Mouse (Mus musculus): Measurements from ENCODE around the gene Farsb. TPM values are rescaled to one million over a fixed set of nuclear protein-coding genes. Genes with fewer than 3 reads are reported as not detected.
A peak's percentile ranks its signal among the peaks of the same experiment; 100 is the strongest.

Gene Farsb
- polyA plus RNA-seq, 1 experiment from 2014 or later: 123 TPM

- Histone ChIP-seq H3K4me1 (peaks cover 27% of the 10 kb centered on the region), H3K9ac (no peak overlapping the region), H3K4me2 (replicated peaks) (no peak overlapping the region), H3K9me3 (replicated peaks) (no peaks in the 10 kb centered on the region), H3K27ac (replicated peaks) (peak overlapping the region; percentile 24; the same call in 1 of the 2 replicates), H3K4me3 (replicated peaks) (no peak overlapping the region), H3K36me3 (peaks cover 18% of the 10 kb centered on the region), H3K27me3 (no peaks in the 10 kb centered on the region)
- no peak for ATAC-seq (ENCODE audit: insufficient number of reproducible peaks, low FRiP score, low TSS enrichment, low read depth)
- WGBS: 34% methylated on average over 2 of the region's 2 CpGs
Observed at GRCm38 (mm10) chr1:78484361-78484760, 4.3 kb downstream of the Farsb start.

GRCm38 (mm10) chr1:78483430-78483829 lies 5.3 kb downstream of the Farsb start:
- Histone ChIP-seq H3K4me2 (replicated peaks) (no peak overlapping the region), H3K9me3 (replicated peaks) (no peaks in the 10 kb centered on the region), H3K4me1 (peaks cover 26% of the 10 kb centered on the region), H3K27me3 (no peaks in the 10 kb centered on the region), H3K36me3 (peaks cover 23% of the 10 kb centered on the region), H3K9ac (no peak overlapping the region), H3K27ac (replicated peaks) (no peak overlapping the region), H3K4me3 (replicated peaks) (no peak overlapping the region)
- 76% methylated on average over 3 of the region's 3 CpGs for WGBS
- no peak for ATAC-seq (ENCODE audit: insufficient number of reproducible peaks, low FRiP score, low TSS enrichment, low read depth)

DNA sequence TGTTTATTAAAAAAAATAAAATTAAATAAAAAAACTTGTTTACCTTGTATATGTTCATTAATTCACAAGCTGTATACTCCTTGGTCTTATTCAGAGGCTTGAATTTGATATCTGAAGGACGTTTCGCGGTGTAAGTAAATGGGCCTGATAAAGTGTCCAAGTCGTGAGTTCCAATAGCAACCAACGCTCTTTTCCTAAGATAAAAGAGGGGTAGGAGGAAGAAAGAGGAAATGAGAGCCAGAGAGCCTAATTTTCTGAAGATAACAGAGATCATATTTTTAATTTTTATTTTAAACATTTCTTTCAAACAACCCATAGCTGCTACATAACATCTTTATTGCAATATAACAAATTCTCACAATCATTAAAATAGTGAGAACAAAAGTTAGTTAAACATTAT lies 16.3 kb downstream of the Farsb start:
- no peak for ATAC-seq (ENCODE audit: insufficient number of reproducible peaks, low FRiP score, low TSS enrichment, low read depth)
- Histone ChIP-seq H3K36me3 (peaks cover 38% of the 10 kb centered on the region), H3K27me3 (no peaks in the 10 kb centered on the region), H3K4me3 (replicated peaks) (no peak overlapping the region), H3K27ac (replicated peaks) (no peak overlapping the region), H3K9ac (no peak overlapping the region), H3K4me1 (no peaks in the 10 kb centered on the region), H3K9me3 (replicated peaks) (no peaks in the 10 kb centered on the region), H3K4me2 (replicated peaks) (no peak overlapping the region)
- 86% methylated on average over 5 of the region's 5 CpGs for WGBS

DNA sequence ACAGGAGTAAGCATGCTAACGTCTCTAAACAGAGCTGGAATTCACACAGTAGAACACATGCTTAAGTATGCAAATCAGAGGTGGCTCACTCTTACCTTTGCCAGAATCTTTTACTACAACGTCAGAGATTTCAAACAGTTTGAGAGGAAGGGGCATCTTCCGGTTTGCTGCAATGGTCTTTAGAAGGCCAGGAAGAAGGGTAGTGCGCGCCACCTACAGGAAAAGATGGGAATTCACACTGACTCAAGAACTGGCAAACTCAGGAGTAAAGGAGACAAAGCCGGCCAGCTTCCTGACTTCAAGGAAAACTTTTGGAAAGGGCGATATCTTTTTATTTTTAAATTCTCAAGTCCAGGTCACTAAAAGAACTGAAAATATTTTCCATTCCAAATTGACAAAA lies 34.0 kb downstream of the Farsb start:
- Histone ChIP-seq H3K9me3 (replicated peaks) (no peaks in the 10 kb centered on the region), H3K9ac (no peak overlapping the region), H3K4me1 (peaks cover 16% of the 10 kb centered on the region), H3K27me3 (no peaks in the 10 kb centered on the region), H3K4me2 (replicated peaks) (no peak overlapping the region), H3K4me3 (replicated peaks) (no peak overlapping the region), H3K36me3 (peaks cover 64% of the 10 kb centered on the region), H3K27ac (replicated peaks) (0 out of 2 replicates have a peak overlapping the region, but pooled peaks have one; percentile 17)
- no peak for ATAC-seq (ENCODE audit: insufficient number of reproducible peaks, low FRiP score, low TSS enrichment, low read depth)
- 29% methylated on average over 7 of the region's 7 CpGs for WGBS

DNA sequence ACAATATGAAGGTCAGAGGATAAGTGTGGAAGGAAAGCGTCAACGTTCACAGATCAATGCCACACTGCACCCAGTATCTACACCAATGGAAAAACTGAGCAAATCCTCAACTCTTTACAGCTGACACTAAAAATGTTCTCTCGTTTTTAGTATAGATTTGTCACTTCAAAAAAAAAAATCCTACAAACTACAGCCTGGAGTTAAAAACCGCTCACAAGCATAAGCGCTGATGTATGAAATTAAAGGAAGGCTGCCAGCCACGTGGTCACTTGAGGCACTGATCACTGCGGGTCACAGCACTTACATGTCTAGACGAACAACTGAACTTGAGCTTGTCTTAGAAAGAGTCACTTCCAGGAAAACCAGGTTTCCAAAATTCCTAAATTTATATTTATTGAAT lies 34.8 kb downstream of the Farsb start:
- peaks cover 59% of the 10 kb centered on the region for H3K36me3 ChIP-seq
- 76% methylated on average over 8 of the region's 8 CpGs for WGBS
- no peaks in the 10 kb centered on the region for H3K27me3 ChIP-seq
- no peak overlapping the region for H3K27ac ChIP-seq (replicated peaks)
- no peak overlapping the region for H3K9ac ChIP-seq
- H3K9me3 ChIP-seq (replicated peaks): no peaks in the 10 kb centered on the region
- peaks cover 16% of the 10 kb centered on the region for H3K4me1 ChIP-seq
- ATAC-seq (ENCODE audit: insufficient number of reproducible peaks, low FRiP score, low TSS enrichment, low read depth): no peak
- no peak overlapping the region for H3K4me3 ChIP-seq (replicated peaks)
- H3K4me2 ChIP-seq (replicated peaks): no peak overlapping the region

DNA sequence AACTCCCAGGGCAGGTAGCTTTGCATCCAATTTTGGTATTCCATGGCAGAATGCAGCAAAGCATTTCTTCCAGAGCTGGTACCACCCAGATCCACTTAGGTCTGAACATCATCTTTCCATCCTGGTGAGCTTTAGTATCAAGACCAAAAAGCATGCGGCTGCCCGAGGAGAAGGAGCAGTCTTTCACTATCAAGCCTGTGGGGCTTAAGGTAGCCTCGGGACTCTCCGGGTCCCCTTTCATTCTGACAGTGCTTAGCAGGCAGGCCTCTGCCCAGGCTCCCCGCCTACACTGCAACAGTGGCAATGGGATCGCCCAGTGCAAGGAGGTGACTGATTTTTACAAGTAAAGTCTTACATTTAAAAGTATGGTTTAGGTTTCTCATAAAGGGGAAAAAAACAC lies 36.2 kb downstream of the Farsb start:
- 86% methylated on average over 6 of the region's 6 CpGs for WGBS
- H3K4me2 ChIP-seq (replicated peaks): no peak overlapping the region
- H3K36me3 ChIP-seq: peaks cover 48% of the 10 kb centered on the region
- H3K4me3 ChIP-seq (replicated peaks): no peak overlapping the region
- H3K9ac ChIP-seq: no peak overlapping the region
- no peaks in the 10 kb centered on the region for H3K9me3 ChIP-seq (replicated peaks)
- H3K27ac ChIP-seq (replicated peaks): no peak overlapping the region
- H3K27me3 ChIP-seq: no peaks in the 10 kb centered on the region
- peaks cover 26% of the 10 kb centered on the region for H3K4me1 ChIP-seq
- ATAC-seq (ENCODE audit: insufficient number of reproducible peaks, low FRiP score, low TSS enrichment, low read depth): no peak

DNA sequence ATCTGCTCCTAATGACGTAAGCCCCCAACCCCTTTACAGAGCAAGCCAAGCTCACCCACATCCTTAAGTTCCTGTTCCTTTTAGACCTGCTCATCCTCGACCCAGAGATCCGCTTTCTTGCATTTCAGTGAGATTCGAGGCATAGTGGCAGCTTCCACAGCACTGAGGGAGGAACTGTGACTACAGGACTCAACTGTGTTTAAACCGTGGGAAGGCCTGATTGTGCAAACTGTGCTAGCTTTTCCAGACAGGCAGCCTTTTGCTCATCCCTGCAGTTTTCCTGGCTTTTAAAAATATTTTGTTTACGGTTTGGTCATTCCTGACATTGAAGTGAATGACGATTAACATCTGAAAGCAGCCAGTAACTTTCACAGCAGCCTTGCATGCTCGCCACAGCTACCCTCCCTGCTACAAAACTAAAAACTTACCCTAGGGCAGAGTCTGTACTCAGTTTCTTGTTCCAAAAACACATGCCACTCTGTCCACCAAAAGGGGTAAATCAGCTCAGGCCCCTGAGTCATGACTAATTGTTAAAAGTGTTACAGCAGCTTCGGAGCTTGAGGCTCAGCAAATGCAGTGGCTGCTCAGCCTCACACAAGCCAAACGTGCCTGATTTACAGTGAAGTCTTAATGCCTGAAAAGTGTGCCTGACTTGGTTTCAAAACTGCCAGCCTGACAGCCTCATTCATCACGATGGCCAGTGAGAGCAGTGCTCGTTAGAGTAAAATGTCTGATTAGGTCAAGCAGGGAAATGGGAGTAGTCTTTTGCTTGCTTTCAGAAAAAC lies 37.4 kb downstream of the Farsb start:
- Histone ChIP-seq H3K4me3 (replicated peaks) (no peak overlapping the region), H3K9ac (no peak overlapping the region), H3K9me3 (replicated peaks) (no peaks in the 10 kb centered on the region), H3K4me1 (peaks cover 26% of the 10 kb centered on the region), H3K27me3 (no peaks in the 10 kb centered on the region), H3K36me3 (peaks cover 39% of the 10 kb centered on the region), H3K27ac (replicated peaks) (peak overlapping the region; percentile 58; the same call in 1 of the 2 replicates), H3K4me2 (replicated peaks) (no peak overlapping the region)
- ATAC-seq (ENCODE audit: insufficient number of reproducible peaks, low FRiP score, low TSS enrichment, low read depth): no peak
- WGBS: 53% methylated on average over 12 of the region's 12 CpGs

DNA sequence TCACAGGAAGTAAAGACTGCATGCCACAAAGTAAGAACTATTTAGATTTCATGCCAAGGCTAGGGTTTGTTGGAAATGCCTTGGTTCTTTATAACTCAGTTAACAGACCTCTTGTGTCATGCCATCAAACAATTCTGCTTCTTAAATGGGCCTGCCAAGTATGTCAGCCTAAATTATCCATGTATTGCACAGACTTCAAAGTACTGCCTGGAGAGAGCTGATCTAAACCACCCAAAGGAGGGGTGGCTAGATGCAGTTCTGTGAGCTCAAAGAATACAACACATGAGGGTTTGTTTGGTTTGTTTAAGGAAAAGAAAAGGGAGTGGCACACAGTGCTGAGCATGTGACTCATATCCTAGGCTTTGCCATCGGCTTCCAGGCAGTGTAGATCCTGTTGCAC lies 40.6 kb downstream of the Farsb start:
- Histone ChIP-seq H3K4me1 (peaks cover 22% of the 10 kb centered on the region), H3K9ac (no peak overlapping the region), H3K36me3 (peaks cover 27% of the 10 kb centered on the region; the same call in 1 of the 2 replicates), H3K27ac (replicated peaks) (peak overlapping the region; percentile 65), H3K27me3 (no peaks in the 10 kb centered on the region), H3K4me3 (replicated peaks) (no peak overlapping the region), H3K9me3 (replicated peaks) (no peaks in the 10 kb centered on the region), H3K4me2 (replicated peaks) (no peak overlapping the region)
- 18% methylated on average over 1 of the region's 1 CpGs for WGBS
- ATAC-seq (ENCODE audit: insufficient number of reproducible peaks, low FRiP score, low TSS enrichment, low read depth): peak; percentile 73

- Histone ChIP-seq H3K4me3 (replicated peaks) (no peak overlapping the region), H3K4me1 (peaks cover 19% of the 10 kb centered on the region), H3K27me3 (no peaks in the 10 kb centered on the region), H3K4me2 (replicated peaks) (no peak overlapping the region), H3K36me3 (peaks cover 30% of the 10 kb centered on the region; the same call in 1 of the 2 replicates), H3K9ac (no peak overlapping the region), H3K9me3 (replicated peaks) (no peaks in the 10 kb centered on the region), H3K27ac (replicated peaks) (0 out of 2 replicates have a peak overlapping the region, but pooled peaks have one; percentile 22)
- ATAC-seq (ENCODE audit: insufficient number of reproducible peaks, low FRiP score, low TSS enrichment, low read depth): no peak
- WGBS: 82% methylated on average over 6 of the region's 6 CpGs
Observed at GRCm38 (mm10) chr1:78446742-78447141, 42.0 kb downstream of the Farsb start.

GRCm38 (mm10) chr1:78446232-78446631 lies 42.5 kb downstream of the Farsb start:
- Histone ChIP-seq H3K4me2 (replicated peaks) (no peak overlapping the region), H3K27ac (replicated peaks) (no peak overlapping the region), H3K4me1 (peaks cover 14% of the 10 kb centered on the region), H3K4me3 (replicated peaks) (no peak overlapping the region), H3K36me3 (peaks cover 28% of the 10 kb centered on the region; the same call in 1 of the 2 replicates), H3K9ac (no peak overlapping the region), H3K9me3 (replicated peaks) (no peaks in the 10 kb centered on the region), H3K27me3 (no peaks in the 10 kb centered on the region)
- no peak for ATAC-seq (ENCODE audit: insufficient number of reproducible peaks, low FRiP score, low TSS enrichment, low read depth)
- 72% methylated on average over 8 of the region's 8 CpGs for WGBS

GRCm38 (mm10) chr1:78443056-78443455 lies 45.6 kb downstream of the Farsb start:
- 64% methylated on average over 7 of the region's 7 CpGs for WGBS
- H3K27ac ChIP-seq (replicated peaks): no peak overlapping the region
- no peak overlapping the region for H3K9ac ChIP-seq
- H3K9me3 ChIP-seq (replicated peaks): no peaks in the 10 kb centered on the region
- peaks cover 17% of the 10 kb centered on the region; the same call in 1 of the 2 replicates for H3K36me3 ChIP-seq
- no peaks in the 10 kb centered on the region for H3K27me3 ChIP-seq
- no peak overlapping the region for H3K4me3 ChIP-seq (replicated peaks)
- ATAC-seq (ENCODE audit: insufficient number of reproducible peaks, low FRiP score, low TSS enrichment, low read depth): no peak
- no peak overlapping the region for H3K4me2 ChIP-seq (replicated peaks)
- peaks cover 2% of the 10 kb centered on the region for H3K4me1 ChIP-seq

- no peak for ATAC-seq (ENCODE audit: insufficient number of reproducible peaks, low FRiP score, low TSS enrichment, low read depth)
- H3K4me1 ChIP-seq: no peaks in the 10 kb centered on the region
- no peak overlapping the region for H3K4me3 ChIP-seq (replicated peaks)
- H3K36me3 ChIP-seq: peaks cover 12% of the 10 kb centered on the region; the same call in 1 of the 2 replicates
- 62% methylated on average over 8 of the region's 8 CpGs for WGBS
- H3K27me3 ChIP-seq: no peaks in the 10 kb centered on the region
- 0 out of 2 replicates have a peak overlapping the region, but pooled peaks have one; percentile 23 for H3K27ac ChIP-seq (replicated peaks)
- H3K4me2 ChIP-seq (replicated peaks): no peak overlapping the region
- no peaks in the 10 kb centered on the region for H3K9me3 ChIP-seq (replicated peaks)
- no peak overlapping the region for H3K9ac ChIP-seq
Observed at GRCm38 (mm10) chr1:78440716-78441115, 48.0 kb downstream of the Farsb start.

Data from embryonic facial prominence, embryonic 15.5 days (tissue).